Mouse (Mus musculus) gastrocnemius, postnatal 14 days (tissue): Measurements from ENCODE around the gene Agxt. TPM values are rescaled to one million over a fixed set of nuclear protein-coding genes. Genes with fewer than 3 reads are reported as not detected.

Experiments
- DNase-seq: peaks from one replicate; pipeline ENCODE4 v3.0.0; 2021; ENCODE audit warnings: mixed read lengths
- intact Hi-C: fragments of 180-260 bp; cut with DNase I; formaldehyde crosslinking; loops from one replicate; pipeline ENCODE4 v1.15.1; 2025; ENCODE audit warnings: low total_unique reads
- total RNA-seq, 2 experiments: library from RNA; stranded (reverse); gene quantifications; 2 replicates each; pipeline ENCODE4 v1.2.3; 2021

The Agxt gene
- total RNA-seq, 2 experiments from 2014 or later: not detected

DNA sequence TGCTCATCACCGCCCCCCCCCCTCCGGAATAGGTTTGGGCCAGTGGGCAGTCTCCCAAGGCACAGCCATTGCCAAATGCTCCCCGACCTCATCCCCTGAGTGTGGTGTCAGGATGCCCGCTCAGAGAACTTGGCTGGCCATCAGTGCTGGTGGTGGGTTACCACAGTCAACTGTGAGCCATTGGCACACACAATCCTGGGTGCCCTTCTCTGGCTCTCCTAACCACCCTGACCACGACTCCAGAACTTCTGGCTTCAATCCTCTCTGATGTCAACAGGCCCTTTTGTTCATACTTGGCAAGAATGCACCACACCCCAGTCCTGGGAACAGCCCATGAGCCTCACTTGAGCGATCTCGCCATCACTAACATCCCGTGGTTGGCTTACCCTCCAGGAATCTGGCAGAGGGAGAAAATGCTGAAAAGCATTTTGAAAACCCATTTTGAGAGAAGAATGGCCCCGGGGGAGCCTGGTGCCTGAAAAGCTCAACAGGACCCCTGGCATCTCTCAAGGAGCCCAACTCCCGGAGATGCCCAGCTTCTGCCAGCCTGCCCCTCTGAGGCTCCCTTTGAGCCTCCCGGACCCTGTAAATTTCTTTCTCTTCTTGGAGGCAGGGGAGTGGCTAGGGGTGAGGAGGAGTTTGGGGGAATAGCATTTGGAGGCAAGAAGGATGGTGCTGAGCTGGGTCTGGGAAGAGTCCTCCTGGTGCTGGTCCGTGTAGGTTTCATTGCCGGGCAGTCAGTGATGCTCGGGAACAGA lies 49.2 kb downstream of the Agxt start:
- no peak for DNase-seq
- intact Hi-C loops: no loop called here

DNA sequence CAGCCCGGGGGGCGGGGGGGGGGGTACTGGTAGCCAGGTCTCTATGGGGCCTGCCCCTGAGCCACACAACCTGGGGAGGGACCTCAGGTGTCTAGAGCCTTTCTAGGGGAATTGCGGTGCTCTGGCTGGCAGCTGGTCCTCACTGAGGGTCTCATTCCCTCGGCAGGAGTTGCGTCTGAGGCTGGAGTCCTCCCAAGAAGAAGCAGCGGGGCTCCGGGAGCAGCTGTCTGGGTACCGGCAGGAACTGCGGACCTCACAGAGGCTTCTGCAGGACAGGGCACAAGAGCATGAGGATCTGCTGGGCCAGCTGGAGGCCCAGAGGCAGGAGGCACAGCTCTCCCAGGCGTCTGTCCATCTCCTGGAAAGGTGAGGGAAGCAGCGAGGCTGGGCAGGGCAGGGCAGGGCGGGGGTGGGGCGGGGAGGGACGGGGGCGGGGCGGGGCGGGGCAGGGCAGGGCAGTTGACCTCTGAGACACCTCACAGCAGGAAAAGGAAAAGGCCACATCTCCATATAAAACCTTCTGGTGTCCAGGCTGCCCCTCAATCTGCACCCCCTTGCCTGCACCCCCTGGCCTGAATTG lies 55.8 kb downstream of the Agxt start:
- DNase-seq: no peak
- intact Hi-C loops: no loop called here

DNA sequence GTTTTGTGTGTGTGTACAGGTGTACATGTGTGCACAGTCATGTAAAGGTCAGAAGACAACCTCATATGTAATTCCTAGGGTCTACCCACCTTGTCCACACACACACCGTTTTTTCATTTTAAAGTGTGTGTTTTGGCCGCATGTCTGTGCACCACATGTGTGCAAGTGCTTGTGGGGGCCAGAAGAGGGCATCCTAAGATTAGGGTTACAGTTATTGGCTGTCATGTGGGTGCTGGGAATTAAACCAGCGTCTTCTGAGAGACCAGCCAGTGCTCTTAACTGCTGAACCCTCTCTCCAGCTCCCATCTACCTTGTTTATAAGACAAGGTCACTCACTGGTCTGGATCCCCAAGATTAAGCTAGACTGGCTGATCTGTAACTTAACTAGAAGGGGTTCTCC lies 59.9 kb downstream of the Agxt start:
- no peak for DNase-seq
- intact Hi-C loops: no loop called here

Other genes starting within 250 kb of the Agxt start
- under 1 TPM; 0.14 to 0.22 TPM for gene Ankmy1, start 232.3 kb upstream of the Agxt start, total RNA-seq
- 10 to 100 TPM; 25.7 to 26.0 TPM for gene Dusp28, start 228.3 kb upstream of the Agxt start, total RNA-seq
- gene Rnpepl1, start 224.5 kb upstream of the Agxt start, total RNA-seq: 10 to 100 TPM; 57.0 to 60.7 TPM
- gene Capn10, start 200.9 kb upstream of the Agxt start, total RNA-seq: 1 to 10 TPM; 4.1 to 4.7 TPM
- under 1 TPM; 0.16 to 0.43 TPM for gene Gpr35, start 184.4 kb upstream of the Agxt start, total RNA-seq
- not detected for gene Aqp12, start 128.9 kb upstream of the Agxt start, total RNA-seq
- gene Kif1a, start 33.3 kb upstream of the Agxt start, total RNA-seq: 1 to 10 TPM; 1.4 to 5.7 TPM
- gene 2310007B03Rik, start 25.7 kb downstream of the Agxt start, total RNA-seq: not detected
- gene Crocc2, start 33.5 kb downstream of the Agxt start, total RNA-seq: not detected
- gene Sned1, start 100.6 kb downstream of the Agxt start, total RNA-seq: 1 to 10 TPM; 5.2 to 6.9 TPM
- gene Mterf4, start 170.7 kb downstream of the Agxt start, total RNA-seq: 10 to 100 TPM in 1 of 2 experiments, 1 to 10 TPM in 1; 8.8 to 11.4 TPM
- gene Ppp1r7, start 207.6 kb downstream of the Agxt start, total RNA-seq: 10 to 100 TPM; 15.4 to 20.2 TPM
- 1 to 10 TPM in 1 of 2 experiments, under 1 TPM in 1; 0.89 to 1.4 TPM for gene Pask, start 208.2 kb downstream of the Agxt start, total RNA-seq
- not detected for gene Ano7, start 238.7 kb downstream of the Agxt start, total RNA-seq